Mouse (Mus musculus): Measurements from ENCODE around the gene Tmem126b.

Gene Tmem126b

GRCm38 (mm10) chr7:90475793-90476312, at the start of gene Tmem126b:
Gene Tmem126b, minus strand, starts transcription at chr7:90476001.
- TF ChIP-seq GATA4 (IDR thresholded peaks at IDR 0.05; ENCODE audit: insufficient replicate concordance, low read length), result peak; percentile 6; the same call in 1 of the 2 replicates

GRCm38 (mm10) chr7:90512293-90512692, 36.5 kb upstream of the Tmem126b start:
- no peak for TF ChIP-seq GATA4 (IDR thresholded peaks at IDR 0.05; ENCODE audit: insufficient replicate concordance, low read length)

- TF ChIP-seq GATA4 (IDR thresholded peaks at IDR 0.05; ENCODE audit: insufficient replicate concordance, low read length), result no peak
These were observed 32.3 kb upstream of the Tmem126b start for GRCm38 (mm10) chr7:90508124-90508523.

GRCm38 (mm10) chr7:90482607-90483006, 6.8 kb upstream of the Tmem126b start:
- TF ChIP-seq GATA4 (IDR thresholded peaks at IDR 0.05; ENCODE audit: insufficient replicate concordance, low read length), result no peak

- TF ChIP-seq GATA4 (IDR thresholded peaks at IDR 0.05; ENCODE audit: insufficient replicate concordance, low read length), result no peak
These were observed 778 bp upstream of the Tmem126b start, which contains the start of gene Dlg2 for GRCm38 (mm10) chr7:90476313-90477245. Gene Dlg2, plus strand, starts transcription at chr7:90476672.

GRCm38 (mm10) chr7:90473511-90473910, 2.3 kb downstream of the Tmem126b start:
- no peak for TF ChIP-seq GATA4 (IDR thresholded peaks at IDR 0.05; ENCODE audit: insufficient replicate concordance, low read length)

GRCm38 (mm10) chr7:90461441-90461840, 14.4 kb downstream of the Tmem126b start:
- no peak for TF ChIP-seq GATA4 (IDR thresholded peaks at IDR 0.05; ENCODE audit: insufficient replicate concordance, low read length)

- TF ChIP-seq GATA4 (IDR thresholded peaks at IDR 0.05; ENCODE audit: insufficient replicate concordance, low read length), result no peak
These were observed 14.9 kb downstream of the Tmem126b start for GRCm38 (mm10) chr7:90460930-90461329.

- TF ChIP-seq GATA4 (IDR thresholded peaks at IDR 0.05; ENCODE audit: insufficient replicate concordance, low read length), result no peak
These were observed 15.5 kb downstream of the Tmem126b start for GRCm38 (mm10) chr7:90460330-90460729.

GRCm38 (mm10) chr7:90457517-90457916, 18.3 kb downstream of the Tmem126b start:
- no peak for TF ChIP-seq GATA4 (IDR thresholded peaks at IDR 0.05; ENCODE audit: insufficient replicate concordance, low read length)

GRCm38 (mm10) chr7:90456845-90457468, 18.8 kb downstream of the Tmem126b start, which contains the start of gene Tmem126a:
Gene Tmem126a, minus strand, starts transcription at chr7:90457229.
- peak; percentile 33; the same call in 1 of the 2 replicates for TF ChIP-seq GATA4 (IDR thresholded peaks at IDR 0.05; ENCODE audit: insufficient replicate concordance, low read length)

- no peak for TF ChIP-seq GATA4 (IDR thresholded peaks at IDR 0.05; ENCODE audit: insufficient replicate concordance, low read length)
These were observed 19.5 kb downstream of the Tmem126b start for GRCm38 (mm10) chr7:90456149-90456844.

- no peak for TF ChIP-seq GATA4 (IDR thresholded peaks at IDR 0.05; ENCODE audit: insufficient replicate concordance, low read length)
These were observed 31.6 kb downstream of the Tmem126b start for GRCm38 (mm10) chr7:90444206-90444605.

GRCm38 (mm10) chr7:90443101-90444091, 32.4 kb downstream of the Tmem126b start:
- no peak for TF ChIP-seq GATA4 (IDR thresholded peaks at IDR 0.05; ENCODE audit: insufficient replicate concordance, low read length)

Data from liver, adult (tissue).